Mouse (Mus musculus) megakaryocyte, embryonic 14.5 days (primary cell): ENCODE measurements around the gene Rfxank.

Source experiments
- FLI1 ChIP-seq: IDR thresholded peaks from 2 replicates; pipeline ENCODE4 v1.6.1; 2012; ENCODE audit warnings: low read length, inconsistent platforms, mixed read lengths
- GATA1 ChIP-seq: IDR thresholded peaks from 3 replicates; pipeline ENCODE4 v1.6.1; 2012; ENCODE audit warnings: mixed read lengths, low read length, inconsistent platforms, borderline replicate concordance

DNA sequence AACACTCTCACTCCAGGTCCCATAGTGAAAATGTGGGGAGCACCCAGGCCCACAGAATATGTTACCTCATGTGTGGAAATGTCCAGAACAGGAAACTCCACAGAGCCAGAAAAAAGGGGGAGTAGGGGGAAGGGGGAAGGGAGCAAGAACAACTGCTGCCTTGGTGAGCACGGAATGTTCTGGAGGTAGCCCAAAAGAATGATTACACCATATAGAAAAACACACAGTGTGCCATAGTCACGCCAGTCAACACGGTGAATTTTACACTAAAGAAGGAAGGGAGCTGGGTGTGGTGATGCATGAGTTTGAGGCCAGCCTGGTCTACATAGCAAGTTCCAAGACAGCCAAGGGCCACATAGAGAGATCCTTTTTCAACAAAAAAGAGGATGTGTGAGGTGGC is 24.4 kb upstream of the Rfxank start:
- TF ChIP-seq GATA1 (no peak), FLI1 (no peak)
